Mouse (Mus musculus): ENCODE measurements around the gene Il1rn. TPM values are rescaled to one million over a fixed set of nuclear protein-coding genes. Genes with fewer than 3 reads are reported as not detected.

The Il1rn gene
- total RNA-seq, 2 experiments from 2014 or later = not detected

DNA sequence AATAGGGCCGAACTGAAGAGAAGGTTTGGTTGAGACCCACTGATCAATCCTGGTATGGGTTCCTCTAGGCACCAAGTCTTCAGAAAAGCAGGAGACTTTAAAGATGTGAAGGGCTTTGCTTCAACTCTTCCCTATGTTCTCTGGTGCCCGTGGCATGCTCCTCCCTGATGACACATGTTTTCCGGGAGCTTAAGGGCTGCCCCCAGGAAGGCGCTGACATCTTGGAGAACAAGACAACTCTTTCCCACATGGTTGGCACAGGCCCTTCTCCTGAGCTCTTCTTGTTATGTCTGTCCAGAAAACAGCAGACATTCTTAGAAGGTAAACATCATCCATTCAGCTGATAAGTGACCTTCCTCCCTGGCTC lies 31.2 kb downstream of the Il1rn start:
- intact Hi-C loops (cut with DNase I) = no loop called here
- DNase-seq (ENCODE audit: low spot score in 2 of 2) = no peak

DNA sequence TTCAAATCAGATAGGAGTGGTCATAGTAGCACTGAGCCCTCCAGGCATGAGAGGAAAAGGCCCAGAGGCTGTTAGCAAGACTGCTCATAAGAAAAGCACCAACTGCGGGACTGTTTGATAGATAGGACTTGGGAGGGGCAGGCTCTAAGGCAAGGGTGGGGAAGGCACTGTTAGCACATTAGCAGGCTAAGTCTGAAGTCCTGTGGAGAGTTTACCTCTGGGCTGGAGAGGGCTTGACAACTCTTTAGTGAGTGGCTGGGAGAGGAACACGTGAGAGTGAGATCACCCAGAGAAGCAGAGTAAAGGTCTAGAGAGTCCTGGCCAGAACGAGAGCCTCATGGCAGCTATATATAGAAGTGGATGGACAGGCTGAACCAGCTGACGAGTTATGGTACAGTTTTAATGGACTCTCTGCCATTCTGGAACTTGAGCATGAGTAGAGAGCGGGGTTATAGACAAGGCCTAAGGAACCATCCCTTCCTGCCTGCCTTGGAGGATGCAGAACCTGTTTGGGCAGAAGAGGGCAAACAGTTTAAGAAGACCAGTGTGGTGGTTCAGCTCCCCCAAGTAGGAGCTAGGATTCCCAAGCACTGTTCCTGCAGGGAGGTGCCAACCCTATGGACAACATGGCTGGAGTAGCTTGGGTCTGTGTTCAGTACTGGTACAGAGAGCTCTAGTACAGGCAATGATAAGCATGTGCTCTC lies 42.2 kb downstream of the Il1rn start:
- no peak for DNase-seq (ENCODE audit: low spot score in 2 of 2)
- intact Hi-C loops (cut with DNase I) = no loop called here

DNA sequence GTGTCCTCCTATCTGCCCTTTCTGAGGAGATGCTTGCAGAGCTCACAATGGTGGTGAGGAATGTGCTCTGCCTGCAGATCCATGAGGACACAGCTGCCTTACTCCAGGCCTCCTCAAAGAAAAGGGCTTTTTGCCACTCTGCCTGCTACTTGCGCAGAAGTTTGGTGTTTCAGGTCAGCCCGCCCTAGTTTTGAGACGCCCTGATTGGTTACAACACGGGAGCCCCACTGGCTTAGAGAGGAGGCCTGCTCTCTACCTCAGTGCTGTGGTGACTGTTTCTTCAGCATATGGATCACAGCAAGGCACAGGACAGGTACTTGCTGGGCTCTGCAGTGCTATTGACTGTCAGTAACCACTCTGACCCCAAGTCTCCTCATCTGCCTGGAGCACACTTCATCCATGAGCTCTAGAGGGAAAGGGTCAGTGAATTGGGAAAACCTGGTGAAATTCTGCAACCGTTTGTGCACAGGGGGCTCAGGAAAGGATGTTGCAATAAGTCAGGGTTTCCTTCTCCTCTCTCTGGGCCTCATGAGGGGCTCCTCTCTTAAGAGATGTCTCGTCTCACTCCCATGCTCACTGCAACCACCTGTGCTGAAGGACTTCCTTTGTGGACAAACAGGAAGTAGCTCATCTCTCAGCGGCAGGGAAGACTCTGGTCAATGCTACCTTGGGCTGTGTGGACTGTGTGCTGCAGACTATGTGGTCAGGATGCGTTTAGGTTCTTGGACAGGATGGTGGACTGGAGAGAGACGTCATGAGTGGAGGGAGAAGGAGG lies 46.0 kb downstream of the Il1rn start:
- no peak for DNase-seq (ENCODE audit: low spot score in 2 of 2)
- intact Hi-C loops (cut with DNase I) = no loop called here

DNA sequence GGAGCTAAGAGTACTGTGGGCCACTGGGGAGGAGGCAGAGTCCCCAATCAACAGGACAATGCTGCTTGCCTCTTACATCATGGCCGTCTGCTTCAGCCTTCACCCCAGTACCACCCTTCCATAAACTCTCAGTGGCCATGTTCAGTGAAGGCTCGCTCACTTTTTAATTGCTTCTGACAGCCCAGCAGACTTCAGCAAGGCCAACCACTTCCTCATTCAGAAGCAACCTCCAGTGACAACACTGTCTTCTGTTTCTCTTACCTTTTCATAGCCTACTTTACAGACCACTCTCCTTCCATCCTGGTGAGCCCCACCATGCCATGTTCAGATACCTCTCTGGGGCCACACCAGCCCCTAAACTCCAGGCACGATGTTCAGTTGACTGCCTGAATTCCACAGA lies 47.0 kb downstream of the Il1rn start:
- intact Hi-C loops (cut with DNase I) = no loop called here
- DNase-seq (ENCODE audit: low spot score in 2 of 2) = no peak

DNA sequence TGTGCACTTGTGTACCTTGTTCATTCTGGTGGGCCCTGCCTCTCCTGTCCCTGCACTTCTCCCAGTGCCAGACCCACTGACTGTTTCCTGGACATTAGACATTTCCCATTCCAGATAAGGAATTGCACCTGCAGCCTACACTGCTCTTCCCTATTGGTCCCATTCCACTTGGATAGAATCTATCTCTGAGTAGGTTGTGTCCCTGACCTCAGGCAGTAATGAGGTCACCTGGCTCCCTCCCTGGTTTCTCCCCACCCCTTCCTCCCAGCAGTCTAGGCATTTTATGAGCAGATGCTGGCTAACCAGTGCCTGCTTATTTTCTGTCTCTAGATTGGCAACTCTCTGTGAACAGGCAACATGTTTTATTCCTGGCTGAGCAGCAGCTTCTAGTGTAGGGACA lies 47.7 kb downstream of the Il1rn start:
- intact Hi-C loops (cut with DNase I) = no loop called here
- DNase-seq (ENCODE audit: low spot score in 2 of 2) = no peak

DNA sequence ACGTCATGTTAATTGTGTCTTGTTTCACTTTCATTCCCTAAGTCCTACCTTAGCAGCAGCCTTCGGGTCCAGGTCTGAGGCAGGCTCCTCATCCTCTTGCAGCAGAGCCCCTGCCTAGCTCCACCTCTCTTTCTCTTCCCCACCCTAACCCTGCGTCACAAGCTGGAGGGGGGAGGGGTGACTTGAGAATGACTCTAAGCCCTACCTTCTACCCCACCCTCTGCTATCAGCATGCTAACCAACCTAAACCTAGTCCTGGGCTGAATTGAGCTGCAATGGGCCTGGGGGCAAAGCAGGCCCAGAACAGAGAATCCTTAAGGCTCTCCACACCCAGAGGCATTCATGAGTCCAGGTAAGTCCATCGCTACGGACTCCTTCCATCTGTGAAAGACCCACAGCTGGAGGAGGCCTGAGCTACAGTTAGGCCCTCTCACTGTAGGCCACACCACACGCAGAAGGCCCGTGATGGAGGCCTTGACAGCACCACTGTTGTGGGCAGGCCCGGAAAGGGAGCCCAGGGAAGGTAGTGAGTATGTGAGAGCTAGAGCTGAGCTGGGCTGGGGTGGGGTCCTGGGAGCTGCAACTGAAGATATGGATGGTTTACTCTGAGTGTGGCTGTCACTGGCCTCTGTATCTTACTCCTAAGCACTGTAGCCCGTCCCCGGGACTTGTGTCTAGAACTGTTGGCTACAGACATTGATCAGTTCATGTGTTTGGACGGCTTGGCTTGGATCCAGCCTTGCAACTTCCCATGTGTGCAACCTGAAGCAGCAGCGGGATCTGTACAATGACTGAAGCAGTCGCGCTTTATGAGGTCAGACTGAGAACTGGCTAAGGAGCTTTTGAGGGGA lies 48.7 kb downstream of the Il1rn start:
- intact Hi-C loops (cut with DNase I) = no loop called here

DNA sequence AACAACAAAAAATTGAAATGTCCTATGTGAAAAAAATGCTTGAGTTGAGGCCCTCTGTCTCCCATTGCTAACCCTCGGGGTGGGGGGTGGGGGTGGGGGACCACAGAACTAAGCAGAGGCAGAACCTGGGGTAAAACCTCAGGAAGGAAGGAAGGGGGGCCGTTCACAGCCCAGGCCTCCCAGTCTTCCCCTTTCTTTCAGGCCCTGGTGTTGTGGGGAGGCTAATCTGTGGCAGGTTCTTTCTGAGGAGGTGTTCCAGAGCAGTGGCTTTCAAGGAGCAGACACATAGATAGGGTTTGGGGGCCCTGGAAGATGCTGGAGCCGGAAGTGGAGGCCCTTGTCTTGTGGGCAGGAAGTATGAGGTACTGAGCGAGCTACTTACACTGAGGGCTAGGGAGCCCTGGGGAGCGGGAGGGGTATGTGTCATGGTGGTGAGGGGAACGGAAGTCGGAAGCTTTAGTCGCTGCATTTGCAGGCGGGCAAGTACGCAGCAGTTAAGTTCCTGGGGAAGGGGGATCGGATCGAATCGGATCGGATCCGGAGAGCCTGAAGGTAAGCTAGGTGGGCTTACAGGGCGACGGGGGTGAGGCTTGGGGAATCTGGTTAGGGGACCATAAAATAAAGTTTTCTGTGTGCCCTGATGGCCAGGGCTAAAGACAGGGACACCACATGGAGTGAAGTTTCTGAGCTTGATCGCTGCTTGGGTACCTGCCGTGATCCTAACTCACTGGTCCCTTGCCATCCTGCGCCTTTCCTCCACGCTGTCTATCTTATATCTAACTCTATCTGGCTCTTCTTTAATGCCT lies 49.7 kb downstream of the Il1rn start:
- intact Hi-C loops (cut with DNase I) = no loop called here
- no peak for DNase-seq (ENCODE audit: low spot score in 2 of 2)

More for the DNA sequence above, 48.7 kb downstream of the Il1rn start:
- DNase-seq (ENCODE audit: low spot score in 2 of 2) = no peak

DNA sequence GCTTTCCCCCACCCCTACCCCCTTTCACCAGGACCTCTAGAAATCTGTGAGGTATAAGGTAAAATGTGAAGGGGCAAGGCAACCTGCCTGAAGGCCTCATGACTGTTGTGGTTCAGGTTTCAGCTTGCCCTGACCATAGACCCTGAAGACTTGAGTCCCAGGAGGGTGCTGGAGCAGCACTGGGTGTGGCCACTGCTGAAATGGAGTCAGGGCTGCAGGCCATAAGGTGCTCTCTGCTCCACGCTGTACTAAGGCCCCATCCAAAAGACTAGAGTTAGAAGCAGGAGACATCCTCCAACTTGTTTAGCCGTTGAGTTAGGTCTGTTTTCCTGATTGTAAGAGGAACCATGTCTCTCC lies 50.3 kb downstream of the Il1rn start:
- intact Hi-C loops (cut with DNase I) = no loop called here
- no peak for DNase-seq (ENCODE audit: low spot score in 2 of 2)

DNA sequence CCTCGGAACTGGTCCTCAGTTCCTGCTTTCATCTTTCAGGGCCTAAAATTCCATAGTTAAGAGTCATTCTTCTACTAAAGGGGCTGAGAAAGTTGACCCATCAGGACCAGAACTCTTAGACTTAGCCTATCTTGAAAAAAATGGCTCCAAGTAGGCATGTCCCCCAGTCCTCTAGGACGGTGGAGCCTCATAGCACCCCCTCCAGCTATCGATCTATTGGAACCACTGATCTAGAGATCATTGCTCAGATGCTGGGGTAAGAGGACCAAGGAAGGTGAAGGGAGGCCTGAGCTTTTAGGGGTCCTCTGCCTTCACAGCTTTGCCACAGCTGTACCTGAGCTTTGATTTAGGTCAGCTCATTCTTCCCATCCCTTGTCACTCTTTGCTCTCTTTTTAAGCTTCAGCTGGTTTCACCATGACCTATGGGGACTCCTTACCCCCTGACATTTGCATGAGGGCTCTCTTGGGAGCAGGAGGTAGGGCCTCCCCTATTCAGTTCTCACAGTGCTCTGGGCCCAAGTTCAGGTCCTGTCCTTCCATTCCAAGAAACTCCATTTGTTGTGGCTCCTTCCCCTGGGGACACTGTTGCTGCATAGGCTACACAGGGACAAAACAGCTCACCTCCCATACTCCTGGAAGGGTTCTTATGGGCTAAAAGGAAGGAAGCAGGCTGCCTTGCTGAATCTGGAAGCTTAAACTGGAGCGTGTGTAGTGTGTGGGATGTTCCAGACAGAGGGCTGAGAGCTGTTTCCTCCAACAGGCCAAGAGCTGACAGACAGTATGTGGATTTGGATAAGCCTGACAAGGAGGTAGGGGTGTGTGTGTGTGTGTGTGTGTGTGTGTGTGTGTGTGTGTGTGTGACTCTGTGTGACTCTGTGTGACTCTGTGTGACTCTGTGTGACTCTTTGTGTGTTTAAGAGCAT lies 51.0 kb downstream of the Il1rn start:
- DNase-seq (ENCODE audit: low spot score in 2 of 2) = peak in 1 of 2 experiments; percentile 46

DNA sequence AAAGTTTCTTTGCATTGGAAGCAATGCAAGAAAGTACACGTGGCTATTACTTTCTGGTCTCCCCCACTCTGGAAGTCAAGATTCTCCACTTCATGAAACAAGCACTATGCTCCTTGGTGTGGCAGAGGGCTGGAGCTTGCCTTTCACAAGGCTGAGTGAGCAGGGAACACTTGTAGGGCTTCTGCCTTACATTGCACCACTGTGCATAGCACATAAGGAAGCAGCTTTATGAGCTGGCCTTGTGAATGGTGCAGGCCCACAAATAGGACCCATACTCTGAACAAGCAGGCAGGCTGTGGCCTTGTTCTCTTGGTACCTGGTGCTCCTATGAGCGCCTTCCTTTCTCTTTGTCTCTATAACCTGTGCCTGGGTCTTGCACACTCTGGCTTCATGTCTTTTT lies 56.6 kb downstream of the Il1rn start:
- DNase-seq (ENCODE audit: low spot score in 2 of 2) = no peak
- intact Hi-C loops (cut with DNase I) = no loop called here

More for the DNA sequence above, 51.0 kb downstream of the Il1rn start:
- intact Hi-C loops (cut with DNase I) = no loop called here

DNA sequence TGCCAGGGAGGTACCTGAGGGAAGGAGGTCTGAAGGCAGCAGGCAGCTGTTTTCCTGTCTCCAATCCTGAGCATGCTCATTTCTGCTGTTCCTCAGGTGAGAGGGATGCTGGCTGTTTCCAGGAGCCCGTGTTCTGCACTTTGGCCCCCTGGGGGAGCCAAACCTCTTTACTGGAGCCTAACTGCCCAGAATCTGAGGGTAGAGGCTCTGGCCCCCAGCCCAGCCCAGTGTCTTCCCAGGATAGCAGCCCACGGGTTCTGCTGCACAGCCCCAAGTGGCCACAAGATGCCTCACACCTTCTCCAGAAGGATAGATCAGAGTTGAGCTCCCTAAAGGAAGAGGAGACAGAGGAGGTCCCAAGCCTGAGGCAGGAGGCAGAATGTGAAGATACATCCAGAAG lies 60.5 kb downstream of the Il1rn start:
- intact Hi-C loops (cut with DNase I) = no loop called here
- no peak for DNase-seq (ENCODE audit: low spot score in 2 of 2)

DNA sequence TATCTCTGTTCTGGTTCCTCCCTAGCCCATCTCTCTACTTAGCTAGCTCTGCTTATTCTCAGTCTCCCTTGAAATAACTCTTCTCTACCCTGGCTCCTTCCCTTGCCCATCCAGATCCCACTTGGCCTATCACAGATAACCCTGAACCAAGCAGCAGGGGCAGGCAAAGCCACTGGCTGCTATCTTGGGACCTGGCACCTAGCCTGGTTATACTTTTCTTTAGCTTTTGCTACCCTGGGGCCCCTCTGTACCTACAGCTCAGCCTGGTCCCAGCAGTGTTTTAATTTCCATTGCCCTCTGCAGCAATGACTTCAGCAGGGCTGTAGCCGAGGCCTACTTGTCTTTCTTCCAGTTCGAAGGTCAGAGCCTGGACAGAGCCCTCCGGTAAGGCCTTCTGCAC lies 64.1 kb downstream of the Il1rn start:
- intact Hi-C loops (cut with DNase I) = no loop called here
- DNase-seq (ENCODE audit: low spot score in 2 of 2) = no peak

Other genes with a start within 250 kb of the Il1rn start
- not detected for gene Tbpl2, start 240.3 kb upstream of the Il1rn start, total RNA-seq (2021)
- gene Il1f8, start 183.7 kb upstream of the Il1rn start, total RNA-seq (2021) = not detected
- not detected for gene Il1f9, start 150.4 kb upstream of the Il1rn start, total RNA-seq (2021)
- gene Il1f6, start 121.4 kb upstream of the Il1rn start, total RNA-seq (2021) = not detected
- under 1 TPM in 1 of 2 experiments, not detected in 1; 0.44 TPM for gene Il1f5, start 59.9 kb upstream of the Il1rn start, total RNA-seq (2021)
- not detected for gene Il1f10, start 45.7 kb upstream of the Il1rn start, total RNA-seq (2021)
- gene Psd4, start 30.7 kb downstream of the Il1rn start, total RNA-seq (2021) = 1 to 10 TPM; 2.1 to 3.0 TPM
- gene Pax8, start 138.7 kb downstream of the Il1rn start, total RNA-seq (2021) = not detected